Mouse (Mus musculus) B cell, adult 2 months (primary cell): ENCODE data around the gene 2900011O08Rik.

Experiments used
- DNase-seq, 2 experiments: peaks; one replicate each; pipeline ENCODE4 v3.0.0; 2022

2900011O08Rik gene

DNA sequence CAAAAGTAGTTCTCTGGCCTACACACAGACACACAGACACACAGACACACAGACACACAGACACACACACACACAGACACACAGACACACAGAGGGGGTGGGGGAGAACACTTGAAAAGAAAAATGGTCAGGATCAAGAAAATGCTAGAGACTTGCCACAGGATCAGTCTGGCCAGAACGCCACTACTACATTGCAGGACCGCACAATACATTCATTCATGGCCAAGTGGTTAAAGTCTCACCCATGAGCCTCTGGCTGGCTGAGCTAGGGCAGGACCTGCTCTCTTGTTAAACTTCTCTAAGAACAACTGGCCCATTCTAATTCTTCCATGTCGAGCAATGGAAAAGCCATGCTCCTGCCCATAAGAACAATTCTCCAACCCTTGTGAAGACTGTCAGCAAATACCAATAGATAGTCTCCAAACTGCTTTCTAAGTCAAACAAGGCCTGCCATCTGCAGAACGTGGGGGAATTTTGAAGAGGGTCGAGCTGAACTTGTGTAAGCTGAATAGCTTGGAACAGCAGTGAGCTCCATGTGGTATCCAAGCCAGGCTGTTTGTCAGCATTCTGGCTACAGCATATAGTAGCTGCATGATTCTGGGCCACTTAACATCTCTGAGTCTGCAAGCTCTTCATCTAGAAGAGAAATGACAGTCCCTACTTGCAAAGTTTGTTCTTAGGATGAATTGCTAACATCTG lies 84.2 kb downstream of the 2900011O08Rik start:
- no peak for DNase-seq

DNA sequence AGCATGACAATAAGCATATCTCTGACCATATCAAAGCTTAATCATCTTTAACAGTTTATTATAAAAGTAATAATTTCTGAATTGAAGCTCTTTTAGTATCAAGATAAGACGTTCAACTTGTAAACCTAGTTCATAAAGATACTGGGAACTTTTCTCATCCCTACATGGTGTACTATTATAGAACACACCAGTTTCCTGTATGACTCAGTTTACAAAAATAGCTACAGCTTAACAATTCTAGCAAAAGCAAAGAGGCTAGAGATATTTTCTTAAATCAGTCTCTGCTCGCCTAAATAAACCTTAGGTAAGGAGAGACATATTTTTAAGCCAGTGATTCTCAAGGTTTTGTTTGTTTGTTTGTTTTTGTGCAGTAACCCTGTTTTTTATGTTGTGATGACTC lies 96.5 kb downstream of the 2900011O08Rik start:
- DNase-seq, result no peak

DNA sequence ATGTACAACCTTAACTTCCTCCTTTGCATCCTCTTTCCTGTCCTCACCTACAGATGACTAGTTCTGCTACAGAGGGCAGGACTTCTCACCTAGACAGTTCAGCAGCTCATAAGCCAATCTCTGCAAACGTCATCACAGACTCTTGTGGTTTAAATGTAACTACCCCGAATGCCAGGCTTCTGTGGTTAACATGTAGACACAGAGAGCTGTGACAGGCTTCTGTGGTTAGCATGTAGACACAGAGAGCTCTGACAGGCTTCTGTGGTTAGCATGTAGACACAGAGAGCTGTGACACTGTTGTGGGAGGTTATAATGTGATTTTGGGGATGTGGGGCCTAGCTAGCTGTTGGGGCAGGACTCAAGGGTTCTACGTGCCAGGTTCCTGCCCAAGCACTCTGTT lies 101.8 kb downstream of the 2900011O08Rik start:
- DNase-seq, result peak; percentile 37 to 54

DNA sequence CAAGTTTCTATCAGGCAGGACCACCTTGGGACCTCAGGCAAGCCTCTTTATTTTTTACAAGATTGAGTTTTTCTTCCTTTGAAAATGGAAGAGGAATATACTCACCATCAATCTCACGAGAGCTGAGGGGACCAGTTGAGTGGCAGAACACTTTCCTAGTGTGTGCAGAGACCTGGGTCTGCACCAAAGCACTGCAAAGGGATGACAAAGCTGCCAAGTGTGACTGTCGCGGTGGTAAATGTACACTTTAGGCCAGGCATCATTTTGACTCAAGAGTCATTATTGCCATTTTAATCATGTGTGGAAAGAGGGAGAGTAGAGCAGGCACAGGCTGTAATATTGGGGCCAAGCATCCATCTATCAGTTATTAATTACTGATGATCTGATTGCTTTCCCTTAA lies 102.9 kb downstream of the 2900011O08Rik start:
- DNase-seq, result no peak

DNA sequence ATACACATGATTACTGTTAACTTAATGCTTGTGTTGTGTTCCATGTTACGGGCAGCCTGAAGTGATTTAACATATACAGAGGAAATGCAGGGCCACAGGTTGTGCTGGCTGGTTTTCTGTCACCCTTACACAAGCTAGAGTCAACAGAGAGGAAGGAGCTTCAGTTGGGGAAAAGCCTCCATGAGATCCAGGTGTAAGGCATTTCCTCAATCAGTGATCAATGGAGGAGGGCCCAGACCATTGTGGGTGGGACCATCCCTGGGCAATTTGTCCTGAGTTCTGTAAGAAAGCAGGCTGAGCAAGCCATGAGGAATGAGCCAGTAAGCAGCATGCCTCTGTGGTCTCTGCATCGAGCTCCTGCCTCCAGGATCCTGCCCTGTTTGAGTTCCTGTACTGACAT lies 105.4 kb downstream of the 2900011O08Rik start:
- DNase-seq, result no peak

DNA sequence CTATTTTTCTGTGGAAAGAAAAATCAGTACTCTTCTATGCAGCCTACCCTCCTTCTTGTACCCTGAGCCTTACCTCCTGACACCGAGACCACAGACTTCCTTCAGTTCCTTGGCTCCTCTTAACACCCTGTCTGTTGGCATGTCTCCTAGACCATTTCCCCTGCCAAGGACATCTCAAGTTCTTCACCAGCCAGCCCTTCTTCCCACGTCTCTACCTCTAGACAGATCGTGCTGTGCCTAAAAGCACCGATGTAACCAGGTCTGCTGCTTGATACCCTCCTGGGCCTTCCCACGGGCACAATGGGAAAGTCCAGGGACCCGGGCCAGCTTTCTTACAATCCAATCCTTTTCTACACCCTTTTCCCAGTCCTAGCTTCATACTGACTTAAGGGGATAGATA lies 119.5 kb downstream of the 2900011O08Rik start:
- no peak for DNase-seq

DNA sequence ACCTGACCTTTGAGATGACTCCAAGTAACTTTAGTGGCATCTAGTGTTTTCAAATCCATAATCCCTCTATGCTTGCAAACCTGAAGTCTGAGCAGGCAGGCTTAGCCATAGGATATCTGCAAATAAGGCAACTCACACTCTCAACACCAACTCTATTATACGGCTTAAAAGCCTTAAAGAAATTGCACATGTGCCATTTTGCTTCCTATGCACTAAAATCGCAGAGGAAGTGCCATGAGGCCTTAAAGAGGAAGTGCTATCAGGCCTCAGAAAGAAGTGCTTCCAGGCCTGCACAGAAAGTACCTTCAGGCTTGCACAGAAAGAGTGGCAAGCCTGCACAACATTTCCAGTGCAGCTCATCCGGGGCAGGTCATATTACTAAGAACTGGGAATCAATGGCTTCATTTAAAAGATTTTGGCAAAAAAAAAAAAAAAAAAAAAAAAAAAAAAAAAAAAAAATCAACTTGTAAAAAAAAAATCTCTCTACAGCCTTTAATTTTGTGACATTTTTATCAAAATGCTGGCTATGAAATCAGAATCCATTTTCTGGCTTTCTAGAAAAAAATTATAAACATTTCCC lies 123.3 kb downstream of the 2900011O08Rik start:
- DNase-seq, result peak; percentile 9 to 22

DNA sequence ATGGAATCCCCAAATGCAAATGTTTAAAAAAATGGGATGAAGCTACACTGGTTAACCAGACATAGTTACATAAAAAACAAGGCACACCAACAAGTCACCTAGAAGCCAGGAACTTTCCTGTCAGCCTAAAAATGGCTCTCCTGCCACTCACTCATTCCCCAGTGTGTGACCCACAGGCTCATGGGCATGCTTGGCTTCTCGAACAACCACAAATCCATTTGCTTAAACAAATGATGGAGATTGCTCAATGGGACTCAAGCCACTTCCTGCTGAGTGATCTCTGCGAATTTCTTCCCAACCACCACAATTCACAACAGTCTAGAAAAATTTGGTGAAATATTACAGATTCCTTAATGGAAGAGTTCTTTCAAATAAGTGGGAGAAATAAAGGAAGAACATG lies 124.5 kb downstream of the 2900011O08Rik start:
- no peak for DNase-seq

DNA sequence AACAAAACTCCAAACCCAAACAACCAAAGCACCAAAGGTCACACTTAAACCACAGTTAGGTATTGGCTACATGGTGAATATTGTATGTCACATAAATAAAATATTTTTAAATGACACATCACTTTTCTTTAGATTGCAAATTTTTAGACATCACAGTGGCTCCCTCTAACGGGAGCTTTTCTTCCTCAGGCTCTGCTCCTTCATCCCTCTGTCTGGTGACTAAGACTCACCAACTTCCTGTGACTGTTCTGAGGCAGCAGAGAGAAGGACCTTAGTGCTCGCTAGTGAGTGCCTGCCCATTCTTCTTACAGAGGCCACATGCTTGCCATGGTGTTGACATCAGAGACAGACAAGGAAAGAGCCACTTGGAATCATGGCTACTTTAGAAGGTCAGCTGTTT lies 125.7 kb downstream of the 2900011O08Rik start:
- DNase-seq, result no peak

DNA sequence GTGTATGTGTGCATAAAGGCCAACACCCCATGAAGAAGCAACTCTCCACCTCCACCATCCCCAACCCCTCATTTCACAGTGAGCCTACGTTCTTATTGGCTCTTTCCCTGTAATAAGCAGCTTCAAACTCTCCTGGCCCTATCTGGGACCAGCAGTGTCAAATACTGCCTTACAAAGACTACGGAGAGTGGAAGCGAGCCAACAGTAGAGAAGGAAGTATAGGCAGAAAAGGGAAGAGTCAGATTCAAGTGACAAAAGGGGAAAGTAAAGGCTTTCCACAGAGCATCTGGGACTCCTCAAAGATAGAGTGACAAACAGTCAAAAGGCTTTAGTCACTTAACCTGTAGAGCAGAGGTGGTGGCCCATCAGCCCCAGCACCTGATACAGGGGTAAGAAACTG lies 126.3 kb downstream of the 2900011O08Rik start:
- no peak for DNase-seq

DNA sequence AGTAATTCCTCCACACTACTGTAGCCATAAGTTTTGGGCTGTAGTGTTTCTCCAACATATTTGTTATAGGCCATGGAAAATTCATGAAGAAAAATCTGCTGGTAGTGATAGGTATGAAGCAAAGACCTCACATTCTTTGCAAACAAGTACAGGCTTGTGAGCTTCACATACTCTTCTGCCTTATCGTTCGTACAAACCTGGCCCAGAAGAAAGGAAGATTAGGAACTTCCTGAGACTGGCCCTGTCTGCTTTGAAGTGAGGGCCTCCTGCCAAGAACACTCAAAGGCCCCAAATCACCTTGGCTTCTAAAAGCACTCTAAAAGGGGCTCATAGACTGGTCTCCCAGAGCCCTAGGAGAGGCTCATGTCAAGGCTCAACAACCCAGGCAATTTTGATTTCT lies 130.9 kb downstream of the 2900011O08Rik start:
- DNase-seq, result no peak

DNA sequence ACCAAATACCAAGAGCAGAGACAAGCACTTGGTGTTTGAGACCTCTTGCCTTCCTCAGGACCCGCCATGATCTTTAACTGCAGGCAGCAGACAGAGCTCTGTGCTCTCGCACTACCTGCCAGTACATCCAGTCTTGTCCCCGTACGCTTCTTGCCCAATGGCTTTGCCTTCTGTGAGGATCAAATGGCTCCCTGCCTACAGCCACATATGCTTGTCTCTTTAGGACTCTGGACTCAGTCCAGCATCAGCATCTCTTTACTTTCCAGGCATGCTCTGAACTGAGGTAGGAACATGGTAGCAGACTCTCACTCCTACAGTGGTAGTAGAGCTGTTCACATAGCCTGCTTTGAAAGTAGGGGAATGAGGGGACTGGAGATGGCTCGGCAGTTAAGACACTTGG lies 134.5 kb downstream of the 2900011O08Rik start:
- no peak for DNase-seq

DNA sequence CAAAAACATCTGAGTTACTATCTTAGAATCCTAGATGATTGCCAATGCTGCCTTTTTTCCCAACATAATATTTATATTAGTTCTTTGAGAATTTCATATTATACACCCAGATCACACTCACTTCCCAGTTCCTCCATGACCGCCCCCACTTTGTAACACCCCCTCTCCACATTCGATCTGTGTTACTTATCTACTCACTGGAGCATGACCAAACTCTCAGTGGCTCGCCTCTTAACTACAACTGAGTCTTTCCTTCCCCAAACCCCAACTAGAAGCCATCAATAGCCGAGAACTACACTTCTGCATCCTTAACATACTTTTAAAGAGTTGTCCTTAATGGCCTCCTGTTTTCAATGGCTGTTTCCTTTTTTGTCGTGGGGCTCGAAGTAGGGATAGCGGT lies 135.2 kb downstream of the 2900011O08Rik start:
- DNase-seq, result no peak

DNA sequence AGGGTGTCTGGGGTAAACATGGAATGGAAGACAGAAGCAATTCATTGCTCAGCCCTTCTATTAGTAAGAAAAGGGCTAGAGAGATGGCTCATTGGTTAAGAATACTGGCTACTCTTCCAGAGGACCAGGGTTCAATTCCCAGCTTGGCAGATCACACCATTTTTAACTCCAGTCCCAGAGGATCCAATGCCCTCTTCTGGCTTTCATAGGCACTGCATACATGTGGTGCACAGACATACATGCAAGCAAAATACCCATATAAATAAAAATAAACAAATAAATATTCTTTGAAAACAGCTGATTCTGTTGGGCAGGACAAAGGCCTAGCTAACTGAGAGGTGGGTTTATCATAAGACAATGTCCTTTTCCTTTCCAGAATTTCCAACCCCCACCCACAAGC lies 136.2 kb downstream of the 2900011O08Rik start:
- DNase-seq, result no peak

DNA sequence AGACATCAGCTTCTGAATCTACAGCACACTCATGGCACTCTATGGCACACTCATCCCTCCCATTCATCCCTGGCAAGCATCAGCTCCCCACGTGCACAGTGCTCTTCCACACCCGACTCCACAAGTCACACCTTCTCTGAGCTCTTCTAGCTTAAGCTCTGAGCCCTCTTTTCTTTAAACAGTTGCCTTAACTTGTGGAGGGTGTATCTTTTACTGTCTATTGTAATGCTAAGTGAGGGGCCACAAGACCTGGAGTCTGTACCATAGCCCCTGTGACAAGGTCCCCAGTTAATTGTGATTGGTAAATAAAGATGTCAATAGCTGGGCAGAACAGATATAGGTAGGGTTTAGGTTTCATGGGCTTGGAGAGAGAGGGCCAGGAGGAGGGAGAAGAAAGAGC lies 137.5 kb downstream of the 2900011O08Rik start:
- DNase-seq, result no peak

DNA sequence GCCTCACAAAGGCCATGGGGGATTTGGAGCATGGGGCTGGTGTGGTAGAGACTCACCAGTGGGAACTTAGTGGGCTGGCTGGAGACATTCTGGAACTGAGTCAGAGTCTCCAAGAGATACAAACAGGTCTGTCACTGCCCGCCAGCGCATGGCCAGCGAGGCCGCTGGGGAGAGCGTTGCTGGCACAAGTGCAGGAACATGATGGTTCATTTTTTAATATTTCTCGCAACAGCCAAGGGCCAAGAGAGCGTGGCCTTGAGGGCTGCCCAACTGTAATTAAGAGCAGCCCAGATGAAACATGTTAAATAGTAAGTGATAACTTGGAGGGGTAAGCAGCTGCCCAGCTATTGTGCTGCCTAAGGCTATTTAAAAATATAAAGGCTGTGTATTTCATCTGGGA lies 138.3 kb downstream of the 2900011O08Rik start:
- DNase-seq, result no peak

DNA sequence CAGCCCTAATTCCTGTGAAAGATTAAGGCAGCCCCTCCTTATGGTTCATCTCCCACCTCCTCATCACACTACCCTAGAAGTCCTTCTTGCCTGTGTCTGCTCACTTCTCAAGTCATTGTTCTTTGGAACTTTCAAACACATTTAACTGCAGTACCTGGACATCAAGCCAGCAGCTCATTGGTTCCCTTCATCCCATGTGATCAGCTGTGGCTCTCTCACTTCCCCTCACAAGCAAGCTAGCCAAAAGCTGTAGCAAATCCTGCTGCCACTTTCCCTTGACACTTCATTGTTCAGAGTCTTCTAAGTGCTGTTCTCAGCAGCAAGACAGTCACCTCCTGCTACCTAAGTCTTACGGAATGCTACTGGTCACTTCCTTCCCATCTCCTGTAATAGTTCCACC lies 138.8 kb downstream of the 2900011O08Rik start:
- DNase-seq, result no peak

DNA sequence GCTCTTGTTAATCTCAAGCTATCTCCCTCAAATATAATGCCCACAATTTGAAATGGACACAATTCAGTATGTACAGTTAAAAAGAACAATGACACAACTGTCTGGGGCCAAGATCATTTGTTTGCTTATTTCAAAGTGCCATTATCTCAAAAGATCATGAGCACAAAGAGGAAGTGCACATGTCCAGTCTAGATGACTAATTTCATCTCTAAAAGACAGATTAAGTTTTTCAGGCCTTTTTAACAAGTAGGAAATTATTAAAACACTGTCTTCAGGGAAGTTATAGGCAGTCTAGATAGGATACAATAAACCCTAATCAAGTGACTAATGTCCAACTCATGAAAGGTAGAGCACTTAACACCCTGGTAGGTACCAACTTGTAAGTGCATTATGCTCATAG lies 142.6 kb downstream of the 2900011O08Rik start:
- DNase-seq, result no peak

DNA sequence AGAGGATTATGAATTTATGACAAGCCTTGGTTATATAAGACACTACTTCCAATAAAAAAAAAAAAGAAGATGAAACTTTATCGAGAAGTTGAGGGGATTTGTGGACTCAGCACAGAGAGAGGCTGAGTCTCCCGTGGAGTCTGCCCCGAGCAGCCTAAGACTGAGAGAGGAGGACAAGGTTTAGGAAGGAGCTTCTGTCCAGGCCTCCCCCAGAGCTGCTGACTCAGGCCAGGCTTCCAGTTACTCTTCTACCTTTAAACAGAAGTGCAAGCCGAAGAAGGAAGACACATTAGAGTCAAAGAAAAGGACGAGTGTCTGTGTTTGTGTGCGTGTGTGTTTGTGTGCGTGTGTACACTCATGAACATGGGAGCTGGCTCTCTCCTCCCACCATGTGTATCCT lies 144.4 kb downstream of the 2900011O08Rik start:
- DNase-seq, result no peak

DNA sequence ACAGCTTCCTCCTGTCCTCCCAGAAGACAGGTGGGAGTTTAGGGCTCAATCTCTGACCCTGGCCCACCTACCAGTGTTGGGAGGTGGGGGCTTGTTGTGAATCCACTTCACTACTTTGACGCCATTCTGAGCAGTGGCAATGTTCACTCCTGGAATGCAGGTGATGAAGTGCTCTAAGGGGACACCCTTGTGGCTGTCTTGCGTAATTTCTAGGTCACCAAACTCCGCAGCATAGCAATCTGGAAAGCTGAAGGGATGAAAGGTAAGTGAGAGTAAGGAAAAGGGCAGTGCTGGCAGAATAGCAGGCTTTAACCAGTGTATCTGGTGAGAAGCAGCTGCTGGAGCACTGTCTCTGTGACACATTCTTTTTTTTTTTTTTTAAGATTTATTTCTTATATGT lies 145.0 kb downstream of the 2900011O08Rik start:
- DNase-seq, result no peak

DNA sequence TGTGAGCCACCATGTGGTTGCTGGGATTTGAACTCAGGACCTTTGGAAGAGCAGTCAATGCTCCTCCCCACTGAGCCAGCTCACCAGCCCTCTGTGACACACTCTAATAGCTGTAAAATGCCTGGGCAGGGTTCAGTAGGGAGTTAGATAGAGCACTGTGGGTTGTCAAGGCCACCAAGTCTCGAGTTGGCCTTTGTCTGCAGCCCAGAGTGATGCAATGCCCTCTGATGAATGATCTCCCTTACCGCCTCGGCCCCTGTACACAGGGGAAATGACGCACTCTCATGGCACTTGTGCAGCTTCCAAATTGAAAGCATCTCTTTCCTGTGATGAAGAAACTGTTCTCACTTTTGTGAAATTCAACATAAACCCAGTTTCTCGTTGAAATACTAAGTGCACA lies 145.4 kb downstream of the 2900011O08Rik start:
- DNase-seq, result no peak

DNA sequence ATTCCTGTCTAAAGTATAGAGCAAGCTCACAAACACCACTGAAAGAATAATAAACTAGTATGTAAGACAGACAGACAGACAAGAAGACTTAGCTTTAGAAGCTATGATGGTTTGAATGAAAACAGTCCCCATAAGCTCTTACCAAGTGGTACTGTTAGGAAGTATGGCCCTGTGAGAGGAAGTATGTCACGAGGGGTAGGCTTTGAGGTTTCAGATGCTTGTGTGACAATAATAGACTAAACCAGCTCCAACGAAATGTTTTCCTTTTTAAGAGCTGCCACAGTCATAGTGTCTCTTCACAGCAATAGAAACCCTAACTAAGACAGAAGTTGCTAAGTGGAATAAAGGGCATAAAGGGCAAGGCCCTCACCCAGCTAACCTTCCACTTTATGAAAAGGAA lies 148.6 kb downstream of the 2900011O08Rik start:
- no peak for DNase-seq

DNA sequence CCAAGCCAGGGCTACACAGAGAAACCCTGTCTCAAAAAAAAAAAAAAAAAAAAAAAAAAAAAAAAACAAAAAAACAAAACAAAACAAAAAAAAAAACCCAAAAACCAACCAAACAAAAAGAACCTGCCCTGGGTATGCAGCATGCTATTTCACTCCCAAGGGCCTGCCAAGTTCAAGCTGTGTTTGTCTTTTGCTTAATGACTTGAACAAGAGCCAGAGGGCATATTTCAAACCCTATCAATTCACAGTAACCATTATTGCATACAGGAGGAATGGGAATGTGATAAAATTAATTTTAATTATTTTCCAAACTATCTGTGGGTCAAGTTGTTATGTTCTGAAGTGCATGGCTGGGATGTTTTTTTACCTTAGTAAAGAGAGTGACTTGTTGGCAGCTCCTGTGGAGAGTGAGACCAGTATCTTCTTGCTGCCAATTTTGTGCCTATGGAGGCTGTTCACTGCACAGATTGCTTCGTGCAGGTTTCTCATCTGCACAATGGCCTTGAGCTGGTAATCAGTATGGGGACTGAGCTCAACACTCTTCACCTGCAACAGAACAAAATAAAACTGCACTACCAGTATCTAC lies 151.7 kb downstream of the 2900011O08Rik start:
- DNase-seq, result no peak

DNA sequence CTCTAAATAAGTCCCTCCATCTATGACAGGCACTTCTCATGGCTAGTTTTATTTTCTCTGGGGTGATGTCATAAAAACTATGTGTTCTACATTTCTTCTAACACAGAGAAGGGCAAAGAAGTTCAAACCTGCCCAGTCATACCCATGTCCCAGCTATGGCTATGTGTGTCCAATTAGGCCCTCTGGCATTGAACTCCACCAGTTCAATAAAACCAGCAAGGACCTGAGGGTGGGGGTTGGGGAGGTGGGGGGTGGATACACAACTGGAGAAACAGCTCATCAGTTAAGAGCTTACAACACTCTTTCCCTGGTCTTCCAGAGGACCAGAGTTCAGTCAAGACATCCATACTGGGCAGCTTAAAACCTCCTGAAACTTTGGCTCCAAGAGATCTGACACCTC lies 152.7 kb downstream of the 2900011O08Rik start:
- DNase-seq, result no peak

DNA sequence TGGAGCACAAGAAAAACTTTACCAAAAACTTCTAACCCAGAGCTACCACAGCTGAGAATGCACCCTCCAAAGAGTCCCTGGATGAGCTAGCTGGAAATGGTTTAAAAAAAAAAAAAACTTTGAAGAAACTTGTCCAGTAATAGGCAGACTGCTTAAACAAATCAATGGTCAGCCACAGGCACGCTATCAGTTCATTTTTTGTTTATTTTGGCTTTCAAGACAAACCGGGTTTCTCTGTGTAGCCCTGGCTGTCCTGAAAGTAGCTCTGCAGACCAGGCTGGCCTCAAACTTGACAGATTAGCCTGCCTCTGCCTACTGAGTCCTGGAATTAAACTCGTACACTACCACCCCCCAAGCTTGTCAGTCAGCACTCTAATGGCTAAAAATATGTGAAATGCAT lies 156.9 kb downstream of the 2900011O08Rik start:
- DNase-seq, result no peak
